23 mouse cellular contexts compared by ENCODE assay signal in genomic region chr2:50978356-50978755, GRCm38 (mm10).
"Had no signal": no experiment of that assay in that cellular context is flagged by ENCODE, and none has a peak within 500 bp of the region (broad histone marks: within the 10 kb centered on the region; RNA-seq: fewer than 3 reads in every experiment).

No protein-coding gene starts in this region.

- H3K4me1 ChIP-seq: intestine, embryonic 15.5 days; limb, embryonic 12.5 days; limb, embryonic 15.5 days; liver, embryonic 12.5 days; liver, embryonic 15.5 days; lung, embryonic 15.5 days; megakaryocyte, embryonic 14.5 days; midbrain, embryonic 10.5 days; neural tube, embryonic 12.5 days; neural tube, embryonic 15.5 days; stomach, embryonic 15.5 days had no signal

- H3K27me3 ChIP-seq: intestine, embryonic 15.5 days; limb, embryonic 12.5 days; limb, embryonic 15.5 days; liver, embryonic 12.5 days; liver, embryonic 15.5 days; lung, embryonic 15.5 days; megakaryocyte, embryonic 14.5 days; neural tube, embryonic 12.5 days; neural tube, embryonic 15.5 days; stomach, embryonic 15.5 days had no signal

- H3K4me3 ChIP-seq: intestine, embryonic 15.5 days; limb, embryonic 12.5 days; limb, embryonic 15.5 days; liver, embryonic 12.5 days; liver, embryonic 15.5 days; lung, embryonic 15.5 days; megakaryocyte, embryonic 14.5 days; midbrain, embryonic 10.5 days; neural tube, embryonic 12.5 days; neural tube, embryonic 15.5 days; stomach, embryonic 15.5 days had no signal

- H3K36me3 ChIP-seq: intestine, embryonic 15.5 days; limb, embryonic 12.5 days; limb, embryonic 15.5 days; liver, embryonic 12.5 days; liver, embryonic 15.5 days; lung, embryonic 15.5 days; midbrain, embryonic 10.5 days; neural tube, embryonic 12.5 days; neural tube, embryonic 15.5 days; stomach, embryonic 15.5 days had no signal

- H3K9me3 ChIP-seq: intestine, embryonic 15.5 days; limb, embryonic 12.5 days; limb, embryonic 15.5 days; liver, embryonic 12.5 days; liver, embryonic 15.5 days; lung, embryonic 15.5 days; megakaryocyte, embryonic 14.5 days; midbrain, embryonic 10.5 days; neural tube, embryonic 12.5 days; neural tube, embryonic 15.5 days; stomach, embryonic 15.5 days had no signal

- ATAC-seq: hindbrain, embryonic 16.5 days; intestine, embryonic 15.5 days; liver, embryonic 12.5 days had no signal

- H3K9ac ChIP-seq: intestine, embryonic 15.5 days; limb, embryonic 12.5 days; limb, embryonic 15.5 days; liver, embryonic 12.5 days; liver, embryonic 15.5 days; lung, embryonic 15.5 days; neural tube, embryonic 12.5 days; neural tube, embryonic 15.5 days; stomach, embryonic 15.5 days had no signal

- DNase-seq: left cerebral cortex, postnatal 4 days; lung, adult 18-20 months; lung, postnatal 10 days; lung, postnatal 36 days; midbrain, embryonic 14.5 days; right cerebral cortex, adult 18-20 months; right cerebral cortex, postnatal 14 days; right cerebral cortex, postnatal 4 days; spleen, adult 18-20 months; thymus, postnatal 25 days had no signal

- H3K27ac ChIP-seq: intestine, embryonic 15.5 days; kidney, postnatal 0 days; limb, embryonic 12.5 days; limb, embryonic 15.5 days; liver, embryonic 12.5 days; liver, embryonic 15.5 days; lung, embryonic 15.5 days; midbrain, embryonic 10.5 days; neural tube, embryonic 12.5 days; neural tube, embryonic 15.5 days; stomach, embryonic 15.5 days had no signal

- H3K4me2 ChIP-seq: intestine, embryonic 15.5 days; limb, embryonic 12.5 days; limb, embryonic 15.5 days; liver, embryonic 12.5 days; liver, embryonic 15.5 days; lung, embryonic 15.5 days; neural tube, embryonic 12.5 days; neural tube, embryonic 15.5 days; stomach, embryonic 15.5 days had no signal
